Mouse (Mus musculus) erythroblast, adult 5-6 weeks (primary cell): ENCODE data around the gene Cdc34. TPM values are rescaled to one million over a fixed set of nuclear protein-coding genes. Genes with fewer than 3 reads are reported as not detected.

Experiments used
- ATAC-seq: replicated peaks from 2 replicates; pipeline ENCODE4 v1.8.0; 2016; ENCODE audit warnings: moderate number of reproducible peaks, mild to moderate bottlenecking, moderate TSS enrichment, inconsistent platforms; ENCODE audit not compliant: poor library complexity, low FRiP score, severe bottlenecking
- total RNA-seq, 2 experiments: library from RNA; stranded (forward) in 1 of 2; stranded (reverse) in 1 of 2; fragments of 150-400 nt in 1 of 2; fragments of 200-764, 138-1000 nt in 1 of 2; gene quantifications; 2 replicates each; pipeline versions ENCODE4 v1.2.3 to v1.2.4; 2015 to 2017; ENCODE audit warnings: low replicate concordance in 2 of 2

Cdc34 gene
- total RNA-seq (2015; ENCODE audit: low replicate concordance), result 20.5 and 25.9 TPM in 2 replicates
- 36.7 and 46.1 TPM in 2 replicates for total RNA-seq (2017; ENCODE audit: low replicate concordance)

GRCm38 (mm10) chr10:79681591-79682245 lies at the start of gene Cdc34:
Gene Cdc34 (plus strand): TSS chr10:79682195.
- peak; percentile 79 for ATAC-seq

- no peak for ATAC-seq
Observed at GRCm38 (mm10) chr10:79633006-79633777, 48.8 kb upstream of the Cdc34 start.

DNA sequence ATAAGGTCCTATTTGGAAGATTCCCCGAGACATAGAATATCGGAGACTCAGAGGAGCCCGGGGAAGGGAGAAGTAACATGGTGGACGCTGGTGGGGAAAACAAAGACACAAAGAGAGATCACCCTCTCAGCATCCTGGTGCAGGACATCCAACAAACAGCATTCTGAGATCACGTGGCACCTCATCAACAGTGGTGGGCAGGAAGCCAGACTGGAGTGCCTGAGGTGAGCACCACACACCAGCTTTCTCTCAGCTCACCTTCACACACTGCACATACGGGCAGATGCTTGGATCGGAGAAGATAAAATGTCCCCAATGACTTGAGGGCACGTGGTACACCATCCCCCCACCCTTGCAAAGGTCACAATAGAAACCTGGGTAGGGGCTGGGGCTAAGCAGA lies 45.7 kb upstream of the Cdc34 start:
- no peak for ATAC-seq

DNA sequence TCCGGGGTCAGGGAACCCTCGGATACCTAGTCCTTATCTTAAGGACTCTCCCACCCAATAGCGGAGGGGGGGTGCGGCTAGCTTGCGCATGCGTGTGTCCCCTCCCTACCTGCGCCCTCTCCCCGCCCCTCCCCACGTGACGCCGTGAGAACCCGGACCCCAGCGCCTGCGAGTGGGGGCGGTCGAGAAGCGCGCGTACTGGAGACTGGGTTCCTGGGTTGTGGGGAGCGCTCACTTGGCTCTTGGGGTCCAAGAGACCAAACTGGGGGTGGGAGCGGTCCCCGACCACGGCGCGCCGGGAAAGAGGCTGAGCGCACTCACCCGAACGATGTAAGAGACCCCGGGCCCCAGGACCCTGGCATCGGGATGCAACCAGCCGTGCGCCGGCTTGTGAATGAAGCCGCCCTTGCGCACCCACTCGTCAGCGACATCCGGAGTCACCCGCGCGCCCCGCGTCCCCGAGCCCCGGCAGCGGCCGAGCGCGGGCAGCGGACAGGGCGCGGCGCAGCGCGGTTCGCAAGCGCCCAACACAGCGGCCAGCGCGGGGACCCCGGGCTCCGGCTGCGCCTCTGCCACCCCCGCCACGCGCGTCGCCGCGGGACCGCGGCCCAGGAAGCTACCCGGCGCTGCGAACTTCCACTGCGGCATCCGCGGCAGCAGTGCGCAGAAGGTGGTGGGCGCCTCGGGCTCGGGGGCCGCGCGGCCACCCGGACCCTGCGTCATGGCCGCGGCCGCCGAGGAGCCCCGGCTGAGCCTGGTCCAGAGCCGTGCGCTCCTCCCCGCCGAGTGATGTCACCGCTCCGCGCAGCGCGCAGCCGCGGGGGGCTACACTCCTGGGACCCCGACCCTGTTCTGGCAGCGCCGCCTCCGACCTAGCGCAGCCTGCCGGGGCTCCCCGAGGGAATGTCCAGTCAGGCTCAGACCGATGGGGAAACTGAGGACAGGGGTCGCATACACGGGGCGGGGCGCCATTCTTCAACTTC lies 44.6 kb upstream of the Cdc34 start, which contains the start of gene Shc2:
TSS of gene Shc2 (minus strand) at position 791 of the 983 bp plus-strand sequence.
- ATAC-seq, result no peak

- ATAC-seq, result no peak
Observed at GRCm38 (mm10) chr10:79638486-79639204, 43.4 kb upstream of the Cdc34 start.

- ATAC-seq, result no peak
Observed at GRCm38 (mm10) chr10:79645711-79646110, 36.3 kb upstream of the Cdc34 start, which contains the start of gene Odf3l2. Gene Odf3l2 (minus strand): TSS chr10:79645738.

- peak; percentile 81 for ATAC-seq
Observed at GRCm38 (mm10) chr10:79649070-79649751, 32.8 kb upstream of the Cdc34 start.

- ATAC-seq, result no peak
Observed at GRCm38 (mm10) chr10:79652789-79653188, 29.2 kb upstream of the Cdc34 start.

GRCm38 (mm10) chr10:79654946-79655395 lies 27.0 kb upstream of the Cdc34 start:
- ATAC-seq, result no peak

GRCm38 (mm10) chr10:79658829-79659228 lies 23.2 kb upstream of the Cdc34 start:
- peak; percentile 61 for ATAC-seq

GRCm38 (mm10) chr10:79660298-79660697 lies 21.7 kb upstream of the Cdc34 start:
- no peak for ATAC-seq

- ATAC-seq, result no peak
Observed at GRCm38 (mm10) chr10:79661861-79662260, 20.1 kb upstream of the Cdc34 start.

GRCm38 (mm10) chr10:79664131-79664665 lies 17.8 kb upstream of the Cdc34 start, which contains the start of gene Madcam1:
Gene Madcam1 (plus strand): TSS chr10:79664559.
- peak; percentile 60 for ATAC-seq

DNA sequence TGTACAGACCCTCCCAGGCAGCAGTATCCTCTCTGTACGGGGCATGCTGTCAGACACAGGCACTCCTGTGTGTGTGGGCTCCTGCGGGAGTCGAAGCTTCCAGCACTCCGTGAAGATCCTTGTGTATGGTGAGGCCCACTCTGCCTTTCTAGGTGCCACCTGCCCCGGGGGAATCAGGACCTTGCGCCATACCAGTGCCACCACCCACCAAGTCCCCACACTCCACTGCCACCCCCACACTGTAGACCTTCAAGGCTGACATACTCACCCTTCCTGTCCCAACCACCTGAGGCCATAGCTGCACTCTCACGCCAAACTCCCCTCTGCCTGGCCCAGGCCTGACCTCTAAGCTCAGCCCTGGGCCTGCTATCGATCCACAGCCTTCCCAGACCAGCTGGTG lies 16.9 kb upstream of the Cdc34 start:
- ATAC-seq, result no peak

DNA sequence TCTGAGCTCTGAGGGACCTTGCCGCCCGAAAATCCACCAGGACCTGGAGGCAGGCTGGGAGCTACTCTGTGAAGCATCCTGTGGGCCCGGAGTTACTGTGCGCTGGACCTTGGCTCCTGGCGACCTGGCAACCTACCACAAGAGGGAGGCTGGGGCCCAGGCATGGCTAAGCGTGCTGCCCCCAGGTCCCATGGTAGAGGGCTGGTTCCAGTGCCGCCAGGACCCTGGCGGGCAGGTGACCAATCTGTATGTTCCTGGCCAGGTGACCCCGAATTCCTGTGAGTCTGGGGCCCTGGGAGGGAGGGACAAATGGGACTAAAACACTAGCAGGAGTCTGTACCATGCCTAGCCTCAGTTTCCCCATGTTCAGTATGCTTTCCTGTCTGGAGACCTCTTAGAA lies 15.5 kb upstream of the Cdc34 start:
- ATAC-seq, result no peak

GRCm38 (mm10) chr10:79668076-79668475 lies 13.9 kb upstream of the Cdc34 start:
- ATAC-seq, result no peak

- peak; percentile 87 for ATAC-seq
Observed at GRCm38 (mm10) chr10:79668771-79669575, 13.0 kb upstream of the Cdc34 start, which contains the start of gene Tpgs1. Gene Tpgs1 (plus strand): TSS chr10:79669369.
